Mouse (Mus musculus) erythroblast, embryonic 14.5 days (primary cell): ENCODE results near the gene Faf1. TPM values are rescaled to one million over a fixed set of nuclear protein-coding genes. Genes with fewer than 3 reads are reported as not detected.

Source experiments
- H3K27me3 ChIP-seq: 2 replicates; pipeline ENCODE4 v1.6.1; 2012; ENCODE audit warnings: inconsistent platforms; ENCODE audit not compliant: control insufficient read depth
- H3K36me3 ChIP-seq: 2 replicates; pipeline ENCODE4 v1.6.1; 2012; ENCODE audit warnings: mild to moderate bottlenecking, inconsistent platforms; ENCODE audit not compliant: control insufficient read depth
- H3K4me1 ChIP-seq: 2 replicates; pipeline ENCODE4 v1.6.1; 2012; ENCODE audit warnings: inconsistent platforms; ENCODE audit not compliant: control insufficient read depth
- H3K4me3 ChIP-seq: replicated peaks from 2 replicates; pipeline ENCODE3; 2012; ENCODE audit warnings: moderate library complexity, mild to moderate bottlenecking, inconsistent platforms
- H3K9me3 ChIP-seq: 2 replicates; pipeline ENCODE4 v1.6.1; 2012; ENCODE audit warnings: low read length, inconsistent platforms, mixed read lengths; ENCODE audit not compliant: control insufficient read depth
- GATA1 ChIP-seq: IDR thresholded peaks from 2 replicates; pipeline ENCODE4 v1.6.1; 2012; ENCODE audit warnings: low read length, inconsistent platforms, mixed read lengths
- TAL1 ChIP-seq: IDR thresholded peaks from 3 replicates; pipeline ENCODE4 v1.6.1; 2012; ENCODE audit warnings: low read length, inconsistent platforms, mixed read lengths
- polyA plus RNA-seq: library from polyadenylated mRNA; stranded (reverse); fragments of >175 nt; gene quantifications from 2 replicates; pipeline ENCODE4 v1.2.3, GENCODE M21; 2012

Gene Faf1
- polyA plus RNA-seq, 1 experiment: 0.77 TPM

DNA sequence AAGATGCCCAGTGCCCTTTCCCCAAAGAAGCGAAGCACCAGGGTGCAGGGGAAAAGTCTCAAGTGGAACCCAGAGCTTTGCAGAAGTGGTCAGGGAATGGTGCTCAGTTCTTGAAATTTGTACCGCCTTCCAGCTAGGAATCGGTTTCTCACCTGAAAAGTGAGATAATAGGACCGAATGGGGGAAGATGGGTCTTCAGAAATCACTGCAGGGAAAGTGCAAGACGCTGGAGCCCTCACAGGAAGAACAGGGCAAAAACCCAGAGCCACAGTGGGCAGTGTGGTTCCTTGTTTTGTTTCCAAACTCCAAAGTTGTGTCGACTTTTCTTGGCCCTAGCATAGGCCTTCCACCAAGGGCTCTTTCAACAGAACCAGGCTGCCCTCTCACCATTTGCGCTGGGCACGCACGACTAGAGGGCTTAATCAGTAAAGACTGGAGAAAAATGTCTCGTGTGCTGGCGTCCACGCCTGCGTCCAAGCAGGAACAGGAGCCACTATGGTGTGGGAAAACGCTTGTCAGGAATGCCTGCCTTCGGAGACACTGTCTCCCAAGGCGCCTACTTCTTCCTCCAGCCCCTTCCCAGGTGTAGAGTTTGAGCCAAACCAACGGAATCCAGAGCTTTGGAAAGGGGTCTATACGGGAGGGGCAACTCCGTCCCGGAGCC, 297.7 kb downstream of the Faf1 start:
- no peaks in the 10 kb centered on the region for H3K4me1 ChIP-seq
- peaks cover 92% of the 10 kb centered on the region for H3K27me3 ChIP-seq
- H3K36me3 ChIP-seq: no peaks in the 10 kb centered on the region
- no peak overlapping the region for H3K4me3 ChIP-seq
- peaks cover 5% of the 10 kb centered on the region; the same call in 1 of the 2 replicates for H3K9me3 ChIP-seq
- TF ChIP-seq TAL1 (no peak), GATA1 (no peak)

DNA sequence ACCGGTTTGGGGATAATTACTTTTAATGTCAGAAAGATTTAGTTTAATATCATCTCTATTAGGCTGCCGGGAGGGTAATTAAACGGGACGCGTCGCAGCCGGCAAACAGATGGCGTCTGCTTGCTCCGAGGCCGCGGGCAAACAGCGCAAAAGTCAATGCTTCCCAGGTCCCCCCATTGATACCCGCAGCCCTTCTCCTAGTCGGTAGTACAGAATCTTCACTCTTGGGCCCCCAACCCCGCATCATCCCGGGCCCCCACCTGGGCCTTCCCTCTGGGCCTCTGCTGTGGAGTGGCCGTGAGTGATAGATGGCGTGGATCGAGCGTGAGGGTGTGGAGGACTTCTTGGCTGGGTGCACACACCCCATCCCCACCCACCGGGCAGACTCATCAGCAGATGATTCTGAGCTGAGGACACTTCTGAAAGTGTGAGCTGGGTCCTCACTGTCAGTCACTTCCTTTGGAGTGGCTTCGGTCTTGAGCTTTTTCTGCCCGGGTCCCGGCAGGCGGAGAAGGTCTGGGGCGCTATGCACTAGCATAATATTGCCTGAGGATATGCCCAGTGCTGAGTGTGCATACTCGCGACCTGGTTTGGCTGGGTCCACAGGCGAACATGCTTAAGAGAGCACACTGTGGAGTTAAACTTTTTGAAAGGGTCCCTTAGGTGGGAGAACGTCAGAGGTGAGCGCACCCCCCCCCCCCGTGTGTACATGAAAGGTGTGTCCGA, 298.4 kb downstream of the Faf1 start:
- no peak for TF ChIP-seq GATA1
- TF ChIP-seq TAL1: no peak
- peaks cover 96% of the 10 kb centered on the region for H3K27me3 ChIP-seq

GRCm38 (mm10) chr4:109975381-109976240, 299.2 kb downstream of the Faf1 start:
- no peak for TF ChIP-seq GATA1
- no peak for TF ChIP-seq TAL1
- H3K4me3 ChIP-seq: no peak overlapping the region

More for the DNA sequence above, 298.4 kb downstream of the Faf1 start:
- H3K9me3 ChIP-seq: peaks cover 6% of the 10 kb centered on the region; the same call in 1 of the 2 replicates
- no peak overlapping the region for H3K4me3 ChIP-seq
- no peaks in the 10 kb centered on the region for H3K36me3 ChIP-seq
- no peaks in the 10 kb centered on the region for H3K4me1 ChIP-seq

GRCm38 (mm10) chr4:109976273-109977147, 300.1 kb downstream of the Faf1 start:
- no peaks in the 10 kb centered on the region for H3K36me3 ChIP-seq
- TF ChIP-seq GATA1 (no peak), TAL1 (no peak)
- peaks cover 100% of the 10 kb centered on the region for H3K27me3 ChIP-seq
- H3K4me1 ChIP-seq: no peaks in the 10 kb centered on the region
- peaks cover 9% of the 10 kb centered on the region; the same call in 1 of the 2 replicates for H3K9me3 ChIP-seq
- no peak overlapping the region for H3K4me3 ChIP-seq

More at GRCm38 (mm10) chr4:109975381-109976240, 299.2 kb downstream of the Faf1 start:
- Histone ChIP-seq H3K4me1 (no peaks in the 10 kb centered on the region), H3K36me3 (no peaks in the 10 kb centered on the region), H3K27me3 (peaks cover 100% of the 10 kb centered on the region), H3K9me3 (peaks cover 9% of the 10 kb centered on the region; the same call in 1 of the 2 replicates)

DNA sequence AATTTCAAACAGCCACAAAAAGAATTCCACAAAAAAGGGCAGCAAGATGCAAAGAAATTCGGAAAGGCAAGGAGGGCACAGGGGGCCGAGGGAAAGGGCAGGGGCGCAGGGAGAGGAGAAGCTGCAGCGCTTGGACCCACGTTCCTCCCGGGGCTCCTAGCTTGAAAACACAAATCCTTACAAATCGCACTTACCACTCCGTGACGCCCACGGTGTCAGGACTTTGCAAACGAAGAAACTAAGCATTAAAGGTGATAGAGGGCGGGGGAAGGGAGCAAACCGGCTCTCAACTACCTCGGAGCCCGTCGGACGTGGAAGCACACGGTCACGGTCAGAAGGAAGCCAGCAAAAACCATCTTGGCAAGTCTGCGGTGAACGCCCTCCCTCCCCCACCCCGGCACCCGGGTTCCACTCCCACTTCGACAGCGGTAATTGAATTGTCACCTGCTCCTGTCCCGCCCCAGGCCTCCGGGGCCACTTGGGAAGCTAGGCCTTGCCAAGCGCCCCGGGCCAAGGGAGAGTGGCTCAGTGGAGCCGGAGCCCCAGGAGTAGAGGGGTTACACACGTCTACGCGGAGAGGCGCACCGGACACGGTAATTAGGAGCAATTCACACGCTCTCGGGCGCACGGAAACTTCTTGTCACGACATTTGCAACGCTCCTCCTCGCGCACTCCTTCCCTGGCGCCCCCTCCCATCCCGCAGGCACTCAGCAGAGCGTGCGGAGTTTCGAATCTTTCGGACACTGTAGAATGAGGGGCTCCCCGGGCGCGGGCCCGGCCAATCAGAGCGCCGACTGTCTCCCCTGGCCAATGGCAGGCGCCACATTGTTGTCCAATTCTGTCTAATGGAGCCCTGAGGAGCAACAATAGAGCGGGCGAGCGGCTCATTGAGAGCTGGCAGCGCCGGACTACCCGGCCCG, 301.0 kb downstream of the Faf1 start, which contains the start of gene Dmrta2:
TSS of gene Dmrta2 (plus strand) at position 906 of the 920 bp plus-strand sequence.
- TF ChIP-seq TAL1: no peak
- Histone ChIP-seq H3K4me3 (no peak within 1 kb of the TSS), H3K36me3 (no peaks in the 10 kb centered on the region), H3K27me3 (peaks cover 100% of the 10 kb centered on the region), H3K9me3 (peaks cover 11% of the 10 kb centered on the region; the same call in 1 of the 2 replicates), H3K4me1 (no peaks in the 10 kb centered on the region)

GRCm38 (mm10) chr4:109978068-109978857, 301.9 kb downstream of the Faf1 start:
- H3K4me1 ChIP-seq: no peaks in the 10 kb centered on the region
- TF ChIP-seq TAL1: no peak
- no peak for TF ChIP-seq GATA1
- peaks cover 100% of the 10 kb centered on the region for H3K27me3 ChIP-seq
- H3K36me3 ChIP-seq: no peaks in the 10 kb centered on the region
- no peak overlapping the region for H3K4me3 ChIP-seq
- H3K9me3 ChIP-seq: peaks cover 11% of the 10 kb centered on the region; the same call in 1 of the 2 replicates

GRCm38 (mm10) chr4:109978858-109979340, 302.5 kb downstream of the Faf1 start:
- Histone ChIP-seq H3K4me3 (no peak overlapping the region), H3K9me3 (peaks cover 14% of the 10 kb centered on the region; the same call in 1 of the 2 replicates), H3K27me3 (peaks cover 100% of the 10 kb centered on the region), H3K4me1 (no peaks in the 10 kb centered on the region), H3K36me3 (no peaks in the 10 kb centered on the region)
- TF ChIP-seq TAL1: no peak
- TF ChIP-seq GATA1: no peak
